Mouse (Mus musculus) embryonic facial prominence, embryonic 10.5 days (tissue): Measurements from ENCODE around the gene Gm21366. TPM values are rescaled to one million over a fixed set of nuclear protein-coding genes. Genes with fewer than 3 reads are reported as not detected.
"Not testable (repeated sequence)": the region's sequence is repeated elsewhere in the genome, so short reads cannot be mapped to it uniquely, and the experiment has no call there.

ENCODE experiments used
- DNase-seq: peaks from one replicate; pipeline ENCODE4 v3.0.0-alpha.2; 2017; ENCODE audit warnings: low spot score
- H3K27ac ChIP-seq: fragments of 300-500 bp; sonication (generic); replicated peaks from 2 replicates; pipeline ENCODE4 v1.5.1; 2016; ENCODE audit warnings: mild to moderate bottlenecking
- H3K27me3 ChIP-seq: fragments of 300-500 bp; sonication (generic); replicated peaks from 2 replicates; pipeline ENCODE4 v1.6.1; 2016; ENCODE audit warnings: low read depth, mild to moderate bottlenecking; ENCODE audit not compliant: poor library complexity, severe bottlenecking
- H3K36me3 ChIP-seq: fragments of 300-500 bp; sonication (generic); replicated peaks from 2 replicates; pipeline ENCODE4 v1.6.1; 2016; ENCODE audit warnings: mild to moderate bottlenecking, moderate library complexity
- H3K4me1 ChIP-seq: fragments of 300-500 bp; sonication (generic); 2 replicates; pipeline ENCODE4 v1.6.1; 2016
- H3K4me3 ChIP-seq: fragments of 300-500 bp; sonication (generic); 2 replicates; pipeline ENCODE4 v1.5.1; 2016; ENCODE audit warnings: mild to moderate bottlenecking, moderate library complexity
- H3K9me3 ChIP-seq: fragments of 300-500 bp; sonication (generic); 2 replicates; pipeline ENCODE4 v1.6.1; 2016; ENCODE audit warnings: mild to moderate bottlenecking
- WGBS: fragments of 180-500 bp; shearing (Covaris S2); methylation state at CpG from one replicate; pipeline ENCODE4 v1.1.7; 2016; 5-methylcytosine and 5-hydroxymethylcytosine counted together
- polyA plus RNA-seq: library from polyadenylated mRNA; unstranded; fragments of >200 nt; fragmentation: Nextera tagmentation; extraction: Ambion mirVana; gene quantifications from 2 replicates; pipeline ENCODE4 v1.2.1, GENCODE M21; 2016

The Gm21366 gene
- not detected in 2 replicates for polyA plus RNA-seq

DNA sequence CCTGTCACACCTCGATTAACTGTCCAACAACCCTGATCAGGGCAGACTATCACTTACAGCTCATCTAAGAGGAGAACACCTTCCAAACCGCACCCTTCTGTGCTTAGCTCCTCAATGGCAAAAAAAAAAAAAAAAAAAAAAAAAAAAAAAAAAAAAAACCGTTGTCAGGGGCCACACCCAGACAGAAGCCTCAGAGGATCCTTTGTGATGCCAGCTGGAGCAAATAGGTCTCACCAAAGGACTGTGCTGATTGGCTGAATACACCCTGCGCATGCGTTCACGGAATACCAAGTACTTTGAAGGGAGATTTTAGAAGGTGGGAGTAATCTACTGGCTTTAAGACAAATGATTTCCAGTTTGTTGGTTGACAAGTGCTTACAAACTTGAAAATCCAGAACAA is at the start of gene Gm21366:
Gene Gm21366, minus strand, starts transcription at position 101 of the 400 bp plus-strand sequence.
- DNase-seq, H3K4me1 ChIP-seq, H3K4me3 ChIP-seq, H3K36me3 ChIP-seq, H3K27me3 ChIP-seq, H3K9me3 ChIP-seq, H3K27ac ChIP-seq: not testable (repeated sequence)
- no CpG with 5 or more reads among the region's 6 CpGs for WGBS
